Mouse (Mus musculus): ENCODE measurements around the gene 1500011B03Rik.

DNA sequence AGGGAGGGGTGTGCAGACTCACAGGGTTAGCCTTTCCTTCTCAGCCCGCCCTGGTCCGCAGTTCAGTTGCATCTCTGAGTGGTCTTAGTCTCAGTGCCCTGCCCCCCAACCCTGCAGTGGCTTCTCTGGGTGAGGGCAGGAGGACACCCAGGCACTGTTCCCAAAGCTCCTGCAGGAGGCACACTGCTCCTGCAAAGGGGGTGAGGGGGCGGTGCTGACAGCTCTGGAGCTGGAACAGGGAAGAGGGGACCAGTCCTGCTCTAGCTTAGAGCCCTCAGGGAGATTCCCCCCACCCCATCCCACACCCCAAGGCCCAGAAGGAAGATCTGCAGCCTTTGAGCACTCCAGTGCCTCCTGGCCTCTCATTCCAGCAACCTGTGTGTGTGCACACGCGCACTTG lies 19.4 kb upstream of the 1500011B03Rik start:
- TF ChIP-seq CTCF (IDR thresholded peaks at IDR 0.05; ENCODE audit: control insufficient read depth, insufficient read depth, insufficient replicate concordance, low read depth, low read length) (no peak), POLR2A (IDR thresholded peaks at IDR 0.05; ENCODE audit: control insufficient read depth, low read depth, low read length) (no peak)

All from testis, adult 2 months (tissue).